Mouse (Mus musculus): Measurements from ENCODE around the gene Bcl2l13.

DNA sequence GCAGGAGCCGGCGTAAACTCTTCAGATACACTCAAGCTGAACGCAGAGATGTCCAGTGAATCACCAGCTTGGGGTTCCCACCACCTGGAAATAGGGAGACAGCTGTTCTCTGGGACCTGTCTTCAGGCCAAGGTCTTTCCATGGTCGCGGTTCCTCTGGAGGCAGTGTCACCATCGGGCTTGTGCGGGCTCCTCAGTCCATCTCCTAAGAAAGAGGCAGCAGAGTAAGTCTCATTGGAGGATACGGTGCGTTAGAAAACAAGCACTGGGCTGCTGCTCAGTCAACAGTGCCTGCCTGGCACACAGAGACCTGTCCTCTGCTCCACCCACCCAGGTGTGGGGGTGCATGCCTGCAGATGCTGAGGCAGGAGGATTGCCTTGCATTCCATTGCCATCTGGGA lies 58.1 kb downstream of the Bcl2l13 start:
- TF ChIP-seq CTCF (conservative IDR thresholded peaks at IDR 0.05; ENCODE audit: low read length) (no peak), NANOG (IDR thresholded peaks at IDR 0.05; ENCODE audit: borderline replicate concordance, low read length) (no peak)

Measured in E14TG2a.4 (cell line).